Mouse (Mus musculus) spleen, adult 2 months (tissue): ENCODE data around the gene Pde4dip. TPM values are rescaled to one million over a fixed set of nuclear protein-coding genes. Genes with fewer than 3 reads are reported as not detected.

Experiments used
- DNase-seq, 2 experiments: peaks; one replicate each; pipeline versions ENCODE4 v3.0.0 to v3.0.0-alpha.2; 2012 to 2021; ENCODE audit warnings: low spot score in 2 of 2, low read depth in 1 of 2
- H3K27ac ChIP-seq: fragments of 200-500 bp; 2 replicates; pipeline ENCODE4 v1.5.1; 2012; ENCODE audit warnings: low read length, inconsistent platforms; ENCODE audit not compliant: insufficient read depth
- H3K27me3 ChIP-seq: fragments of 200-500 bp; 2 replicates; pipeline ENCODE4 v1.6.1; 2012; ENCODE audit warnings: mild to moderate bottlenecking, moderate library complexity, low read length, inconsistent platforms; ENCODE audit not compliant: control insufficient read depth, insufficient read depth
- H3K36me3 ChIP-seq: fragments of 200-500 bp; 2 replicates; pipeline ENCODE4 v1.6.1; 2012; ENCODE audit warnings: mild to moderate bottlenecking, low read length, inconsistent platforms; ENCODE audit not compliant: control insufficient read depth, insufficient read depth
- H3K4me1 ChIP-seq: fragments of 200-500 bp; 2 replicates; pipeline ENCODE4 v1.6.1; 2011; ENCODE audit warnings: inconsistent platforms; ENCODE audit not compliant: control insufficient read depth, insufficient read depth, insufficient read length
- H3K4me3 ChIP-seq: fragments of 200-500 bp; 2 replicates; pipeline ENCODE4 v1.5.1; 2011; ENCODE audit warnings: mild to moderate bottlenecking, inconsistent platforms; ENCODE audit not compliant: insufficient read depth, insufficient read length; ENCODE audit errors: extremely low read depth
- CTCF ChIP-seq: fragments of 200-500 bp; IDR thresholded peaks from 2 replicates; pipeline ENCODE4 v1.5.1; 2011; ENCODE audit warnings: mild to moderate bottlenecking, inconsistent platforms; ENCODE audit not compliant: insufficient read depth, insufficient read length, insufficient replicate concordance; ENCODE audit errors: extremely low read depth
- POLR2A ChIP-seq: fragments of 200-500 bp; IDR thresholded peaks from 2 replicates; pipeline ENCODE4 v1.6.1; 2011; ENCODE audit warnings: low read depth, low read length, inconsistent platforms
- WGBS: fragments of 180-500 bp; shearing (Covaris S2); methylation state at CpG from one replicate; pipeline ENCODE4 v1.1.7; 2018; 5-methylcytosine and 5-hydroxymethylcytosine counted together
- polyA plus RNA-seq: library from polyadenylated mRNA; depleted of rRNA; stranded (reverse); fragments of >200 nt; gene quantifications from 2 replicates; pipeline ENCODE4 v1.2.3, GENCODE M21; 2012

Gene Pde4dip
- polyA plus RNA-seq, 1 experiment = 12.0 TPM

GRCm38 (mm10) chr3:97876259-97876658 is 12.2 kb downstream of the Pde4dip start:
- H3K27me3 ChIP-seq = no peaks in the 10 kb centered on the region
- H3K4me1 ChIP-seq = no peaks in the 10 kb centered on the region
- H3K27ac ChIP-seq = no peak overlapping the region
- no peak for DNase-seq
- no peaks in the 10 kb centered on the region for H3K36me3 ChIP-seq
- WGBS = 8% methylated on average over 8 of the region's 8 CpGs
- TF ChIP-seq POLR2A = no peak
- no peak for TF ChIP-seq CTCF
- H3K4me3 ChIP-seq = no peak overlapping the region

- DNase-seq = no peak
- Histone ChIP-seq H3K27ac (no peak overlapping the region), H3K27me3 (no peaks in the 10 kb centered on the region), H3K4me1 (no peaks in the 10 kb centered on the region), H3K4me3 (no peak overlapping the region), H3K36me3 (no peaks in the 10 kb centered on the region)
- 86% methylated on average over 5 of the region's 5 CpGs for WGBS
- TF ChIP-seq POLR2A = no peak
- TF ChIP-seq CTCF = no peak
Observed at GRCm38 (mm10) chr3:97874777-97875176, 13.7 kb downstream of the Pde4dip start.

- no peaks in the 10 kb centered on the region for H3K36me3 ChIP-seq
- 63% methylated on average over 4 of the region's 4 CpGs for WGBS
- peaks cover 18% of the 10 kb centered on the region for H3K27me3 ChIP-seq
- no peak for DNase-seq
- peaks cover 4% of the 10 kb centered on the region; the same call in 1 of the 2 replicates for H3K4me1 ChIP-seq
- H3K4me3 ChIP-seq = no peak overlapping the region
- no peak overlapping the region for H3K27ac ChIP-seq
- no peak for TF ChIP-seq CTCF
- no peak for TF ChIP-seq POLR2A
Observed at GRCm38 (mm10) chr3:97869730-97870129, 18.8 kb downstream of the Pde4dip start.

- Histone ChIP-seq H3K27me3 (peaks cover 18% of the 10 kb centered on the region), H3K4me1 (peaks cover 4% of the 10 kb centered on the region; the same call in 1 of the 2 replicates), H3K36me3 (no peaks in the 10 kb centered on the region), H3K27ac (no peak overlapping the region), H3K4me3 (no peak overlapping the region)
- no peak for TF ChIP-seq CTCF
- DNase-seq = no peak
- 60% methylated on average over 5 of the region's 5 CpGs for WGBS
Observed at GRCm38 (mm10) chr3:97868733-97869132, 19.8 kb downstream of the Pde4dip start.

- 5% methylated on average over 42 of the region's 42 CpGs for WGBS
- peak in 1 of 2 experiments; percentile 24 for DNase-seq
- H3K4me1 ChIP-seq = peaks cover 4% of the 10 kb centered on the region; the same call in 1 of the 2 replicates
- H3K27ac ChIP-seq = no peak overlapping the region
- H3K4me3 ChIP-seq = peak overlapping the region; percentile 50
- H3K36me3 ChIP-seq = no peaks in the 10 kb centered on the region
- H3K27me3 ChIP-seq = peaks cover 18% of the 10 kb centered on the region
- TF ChIP-seq POLR2A (no peak), CTCF (no peak)
Observed at GRCm38 (mm10) chr3:97868024-97868689, 20.4 kb downstream of the Pde4dip start.

- Histone ChIP-seq H3K27ac (no peak overlapping the region), H3K4me3 (peak overlapping the region; percentile 50), H3K27me3 (peaks cover 18% of the 10 kb centered on the region), H3K4me1 (peaks cover 4% of the 10 kb centered on the region; the same call in 1 of the 2 replicates), H3K36me3 (no peaks in the 10 kb centered on the region)
- DNase-seq = no peak
- TF ChIP-seq CTCF (no peak), POLR2A (no peak)
- 6% methylated on average over 28 of the region's 28 CpGs for WGBS
Observed at GRCm38 (mm10) chr3:97867221-97868023, 21.1 kb downstream of the Pde4dip start.

- H3K27me3 ChIP-seq = peaks cover 18% of the 10 kb centered on the region
- H3K4me1 ChIP-seq = peaks cover 4% of the 10 kb centered on the region; the same call in 1 of the 2 replicates
- WGBS = 67% methylated on average over 4 of the region's 4 CpGs
- TF ChIP-seq CTCF (no peak), POLR2A (no peak)
- no peaks in the 10 kb centered on the region for H3K36me3 ChIP-seq
- no peak overlapping the region for H3K4me3 ChIP-seq
- DNase-seq = no peak
- H3K27ac ChIP-seq = no peak overlapping the region
Observed at GRCm38 (mm10) chr3:97866696-97867095, 21.8 kb downstream of the Pde4dip start.
